Mouse (Mus musculus): ENCODE data around the gene Gli3.

GRCm38 (mm10) chr13:15742777-15743176 is 279.7 kb downstream of the Gli3 start:
- no peak for TF ChIP-seq POLR2A (IDR thresholded peaks at IDR 0.05; ENCODE audit: low read depth, low read length)
- no peak for TF ChIP-seq CTCF (IDR thresholded peaks at IDR 0.05; ENCODE audit: extremely low read depth, insufficient read depth, insufficient read length, insufficient replicate concordance)

All from spleen, adult 2 months (tissue).